Comparison of ENCODE assay signal across 12 mouse cellular contexts in the genomic region with DNA sequence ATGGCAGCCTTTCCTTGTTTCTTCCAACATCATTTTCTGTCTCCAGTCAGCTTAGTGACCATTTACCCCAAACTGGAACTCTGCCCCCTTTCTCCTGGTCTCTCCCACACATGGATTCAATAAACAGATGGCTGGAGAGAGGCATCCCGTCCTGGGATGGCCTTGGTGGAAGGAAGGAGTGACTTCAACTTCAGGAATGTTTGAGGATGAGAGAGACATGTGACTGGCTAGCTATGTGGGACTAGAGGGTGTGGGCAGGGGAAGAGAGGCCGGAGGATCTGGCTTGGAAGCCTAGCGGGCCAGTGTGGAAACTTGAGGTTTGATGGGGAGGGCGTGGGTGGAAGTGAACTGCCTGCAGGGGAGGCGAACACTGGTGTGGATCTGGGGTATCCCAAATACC. TPM values are rescaled to one million over a fixed set of nuclear protein-coding genes. Genes with fewer than 3 reads are reported as not detected.
DNase-seq lines count a peak whose midpoint lies in the region; ATAC-seq and TF ChIP-seq lines count a peak whose summit lies in the region.
"Had no signal": no experiment of that assay in that cellular context is flagged by ENCODE, and none has a peak within 500 bp of the region (broad histone marks: within the 10 kb centered on the region; RNA-seq: fewer than 3 reads in every experiment).

No protein-coding gene starts in this region.

- WGBS in heart, embryonic 10.5 days, result 55% methylated on average over 5 of the region's 5 CpGs
- WGBS in heart, embryonic 12.5 days, result 50% methylated on average over 5 of the region's 5 CpGs
- WGBS in intestine, embryonic 15.5 days, result 68% methylated on average over 5 of the region's 5 CpGs

- no peak overlapping the region for H3K4me3 ChIP-seq in heart, embryonic 10.5 days
- H3K4me3 ChIP-seq in heart, embryonic 12.5 days, result no peak overlapping the region
- H3K4me3 ChIP-seq in C2C12 (ENCODE audit: insufficient read depth, poor library complexity, severe bottlenecking), result no peak overlapping the region
- no peak overlapping the region for H3K4me3 ChIP-seq in intestine, embryonic 15.5 days (replicated peaks)
- H3K4me3 ChIP-seq: hindbrain, embryonic 15.5 days had no signal

- peaks cover 37% of the 10 kb centered on the region for H3K79me3 ChIP-seq in C2C12 (ENCODE audit: low read depth)

- 0 out of 2 replicates have a peak overlapping the region, but pooled peaks have one; percentile 37 for H3K27ac ChIP-seq in heart, embryonic 10.5 days
- H3K27ac ChIP-seq in heart, embryonic 12.5 days (ENCODE audit: poor library complexity, severe bottlenecking), result no peak overlapping the region
- no peak overlapping the region for H3K27ac ChIP-seq in intestine, embryonic 15.5 days

- H3K9ac ChIP-seq in heart, embryonic 12.5 days, result no peak overlapping the region
- H3K9ac ChIP-seq in intestine, embryonic 15.5 days, result no peak overlapping the region
- H3K9ac ChIP-seq: hindbrain, embryonic 15.5 days had no signal

- no peaks in the 10 kb centered on the region for H3K27me3 ChIP-seq in heart, embryonic 10.5 days (ENCODE audit: insufficient read depth, poor library complexity, severe bottlenecking)
- no peaks in the 10 kb centered on the region for H3K27me3 ChIP-seq in heart, embryonic 12.5 days (replicated peaks)
- no peaks in the 10 kb centered on the region for H3K27me3 ChIP-seq in C2C12 (ENCODE audit: control insufficient read depth, insufficient read depth, insufficient read length)
- no peaks in the 10 kb centered on the region for H3K27me3 ChIP-seq in intestine, embryonic 15.5 days (replicated peaks)
- H3K27me3 ChIP-seq: hindbrain, embryonic 15.5 days had no signal

- peaks cover 70% of the 10 kb centered on the region for H3K79me2 ChIP-seq in C2C12 (ENCODE audit: control insufficient read depth, insufficient read depth)

- H3K9me3 ChIP-seq in heart, embryonic 10.5 days, result no peaks in the 10 kb centered on the region
- no peaks in the 10 kb centered on the region for H3K9me3 ChIP-seq in heart, embryonic 12.5 days (replicated peaks)
- no peaks in the 10 kb centered on the region for H3K9me3 ChIP-seq in intestine, embryonic 15.5 days
- H3K9me3 ChIP-seq: G1E; hindbrain, embryonic 15.5 days had no signal

- H3K4me1 ChIP-seq in heart, embryonic 10.5 days, result peaks cover 89% of the 10 kb centered on the region
- peaks cover 92% of the 10 kb centered on the region for H3K4me1 ChIP-seq in heart, embryonic 12.5 days (replicated peaks)
- H3K4me1 ChIP-seq in intestine, embryonic 15.5 days (replicated peaks), result peaks cover 64% of the 10 kb centered on the region

- H3ac ChIP-seq in C2C12 (ENCODE audit: control insufficient read depth, insufficient read length, low read depth), result no peak overlapping the region

- H3K4me2 ChIP-seq in heart, embryonic 12.5 days, result no peak overlapping the region
- H3K4me2 ChIP-seq in intestine, embryonic 15.5 days (replicated peaks), result no peak overlapping the region
- H3K4me2 ChIP-seq: hindbrain, embryonic 15.5 days had no signal

- no peak for ATAC-seq in heart, embryonic 12.5 days (ENCODE audit: insufficient number of reproducible peaks, low FRiP score)
- no peak for ATAC-seq in intestine, embryonic 15.5 days

- H3K36me3 ChIP-seq in heart, embryonic 10.5 days, result no peaks in the 10 kb centered on the region
- no peaks in the 10 kb centered on the region; the same call in 1 of the 2 replicates for H3K36me3 ChIP-seq in heart, embryonic 12.5 days
- peaks cover 20% of the 10 kb centered on the region for H3K36me3 ChIP-seq in C2C12 (ENCODE audit: control insufficient read depth, insufficient read depth)
- no peaks in the 10 kb centered on the region for H3K36me3 ChIP-seq in intestine, embryonic 15.5 days
- H3K36me3 ChIP-seq: G1E; hindbrain, embryonic 15.5 days had no signal

- TF ChIP-seq CTCF in C2C12 (IDR thresholded peaks at IDR 0.05; ENCODE audit: control insufficient read depth, insufficient read depth, insufficient read length), result no peak

- no peak for DNase-seq in heart, embryonic 10.5 days (ENCODE audit: low spot score)
- DNase-seq in adipocyte (ENCODE audit: low spot score), result peak; percentile 85
- DNase-seq in heart, postnatal 4 days, result peak; percentile 56
- no peak for DNase-seq in T-cell, adult 2 months (ENCODE audit: low spot score)
- DNase-seq: liver; thymus, postnatal 4 days had no signal

TF ChIP-seq in C2C12, 6 proteins besides CTCF, POLR2A, EP300 and RAD21:
- TF ChIP-seq MYOG (IDR thresholded peaks at IDR 0.05; ENCODE audit: control insufficient read depth, extremely low read depth, insufficient read length) (no peak), USF1 (IDR thresholded peaks at IDR 0.05; ENCODE audit: low read depth) (peak; percentile 94), FOSL1 (IDR thresholded peaks at IDR 0.05; ENCODE audit: insufficient read depth, low read length, poor library complexity, severe bottlenecking) (no peak), MYOD1 (IDR thresholded peaks at IDR 0.05; ENCODE audit: control insufficient read depth, insufficient read length, low read depth) (peak; percentile 28), CEBPB (IDR thresholded peaks at IDR 0.05; ENCODE audit: low read depth) (no peak), MAX (IDR thresholded peaks at IDR 0.05) (peak; percentile 75)

RNA-seq across cellular contexts. Expression of gene Mxra7, which starts 11.1 kb away (rescaled TPM):
- 13.2 and 17.9 TPM in 2 replicates for polyA plus RNA-seq in heart, embryonic 10.5 days (2016; fragmentation: Nextera tagmentation; extraction: Ambion mirVana)
- polyA plus RNA-seq in heart, embryonic 12.5 days (2016; fragmentation: Nextera tagmentation; extraction: Ambion mirVana), result 24.7 and 27.0 TPM in 2 replicates
- polyA plus RNA-seq in C2C12 (2012; fragmentation: generic; extraction: Trizol), result 70.2 TPM
- total RNA-seq in heart, postnatal 4 days (2021), result 10 to 100 TPM; 40.9 to 42.9 TPM
- 25.5 and 27.9 TPM in 2 replicates for polyA plus RNA-seq in intestine, embryonic 15.5 days (2015; fragmentation: Nextera tagmentation; extraction: Ambion mirVana)
- total RNA-seq: G1E; megakaryocyte-erythroid progenitor cell, adult 5-6 weeks had no signal
- polyA plus RNA-seq: G1E had no signal

RNA-seq across cellular contexts. Expression of gene Mettl23, which starts 26.3 kb away (rescaled TPM):
- polyA plus RNA-seq in heart, embryonic 10.5 days (2016; fragmentation: Nextera tagmentation; extraction: Ambion mirVana), result 58.9 and 66.9 TPM in 2 replicates
- polyA plus RNA-seq in heart, embryonic 12.5 days (2016; fragmentation: Nextera tagmentation; extraction: Ambion mirVana), result 55.5 and 57.4 TPM in 2 replicates
- polyA plus RNA-seq in C2C12 (2012; fragmentation: generic; extraction: Trizol), result 15.1 TPM
- total RNA-seq in heart, postnatal 4 days (2021), result 10 to 100 TPM; 31.0 to 32.2 TPM
- polyA plus RNA-seq in intestine, embryonic 15.5 days (2015; fragmentation: Nextera tagmentation; extraction: Ambion mirVana), result 62.0 and 63.7 TPM in 2 replicates

RNA-seq across cellular contexts. Expression of gene Jmjd6, which starts 26.5 kb away (rescaled TPM):
- polyA plus RNA-seq in heart, embryonic 10.5 days (2016; fragmentation: Nextera tagmentation; extraction: Ambion mirVana), result 89.1 and 114 TPM in 2 replicates
- polyA plus RNA-seq in heart, embryonic 12.5 days (2016; fragmentation: Nextera tagmentation; extraction: Ambion mirVana), result 76.9 and 77.8 TPM in 2 replicates
- 74.4 TPM for polyA plus RNA-seq in C2C12 (2012; fragmentation: generic; extraction: Trizol)
- 10 to 100 TPM; 41.2 to 43.3 TPM for total RNA-seq in heart, postnatal 4 days (2021)
- polyA plus RNA-seq in intestine, embryonic 15.5 days (2015; fragmentation: Nextera tagmentation; extraction: Ambion mirVana), result 81.2 and 88.5 TPM in 2 replicates

RNA-seq across cellular contexts. Expression of gene Mfsd11, which starts 35.5 kb away (rescaled TPM):
- polyA plus RNA-seq in heart, embryonic 10.5 days (2016; fragmentation: Nextera tagmentation; extraction: Ambion mirVana), result 27.0 and 27.1 TPM in 2 replicates
- polyA plus RNA-seq in heart, embryonic 12.5 days (2016; fragmentation: Nextera tagmentation; extraction: Ambion mirVana), result 37.6 and 39.9 TPM in 2 replicates
- 34.0 TPM for polyA plus RNA-seq in C2C12 (2012; fragmentation: generic; extraction: Trizol)
- total RNA-seq in heart, postnatal 4 days (2021), result 10 to 100 TPM; 26.9 to 35.6 TPM
- 39.4 and 47.3 TPM in 2 replicates for polyA plus RNA-seq in intestine, embryonic 15.5 days (2015; fragmentation: Nextera tagmentation; extraction: Ambion mirVana)

RNA-seq across cellular contexts. Expression of gene Srsf2, which starts 36.1 kb away (rescaled TPM):
- 577 and 728 TPM in 2 replicates for polyA plus RNA-seq in heart, embryonic 10.5 days (2016; fragmentation: Nextera tagmentation; extraction: Ambion mirVana)
- 605 and 640 TPM in 2 replicates for polyA plus RNA-seq in heart, embryonic 12.5 days (2016; fragmentation: Nextera tagmentation; extraction: Ambion mirVana)
- 326 TPM for polyA plus RNA-seq in C2C12 (2012; fragmentation: generic; extraction: Trizol)
- total RNA-seq in heart, postnatal 4 days (2021), result 100 to 1,000 TPM; 269 to 299 TPM
- 723 and 765 TPM in 2 replicates for polyA plus RNA-seq in intestine, embryonic 15.5 days (2015; fragmentation: Nextera tagmentation; extraction: Ambion mirVana)

Comparison
In these comparisons a context has a peak if more than half of its experiments do, and no peak if none do; other contexts are left out.
1. DNase-seq: peak in adipocyte (single experiment) and heart, postnatal 4 days (single experiment); none in heart, embryonic 10.5 days (single experiment) and T-cell, adult 2 months (single experiment).